Mouse (Mus musculus) testis, adult 2 months (tissue): Measurements from ENCODE around the gene Nup133.

Experiments used
- CTCF ChIP-seq: fragments of 200-500 bp; IDR thresholded peaks from 2 replicates; pipeline ENCODE4 v1.5.1; 2012; ENCODE audit warnings: low read depth, mild to moderate bottlenecking, inconsistent platforms, low read length, moderate library complexity; ENCODE audit not compliant: control insufficient read depth, insufficient read depth, insufficient replicate concordance
- POLR2A ChIP-seq: fragments of 200-500 bp; IDR thresholded peaks from 2 replicates; pipeline ENCODE4 v1.6.1; 2012; ENCODE audit warnings: low read depth, mild to moderate bottlenecking, inconsistent platforms, low read length, moderate library complexity; ENCODE audit not compliant: control insufficient read depth

GRCm38 (mm10) chr8:123988605-123989038, 39.6 kb upstream of the Nup133 start:
- TF ChIP-seq CTCF, result no peak
- TF ChIP-seq POLR2A, result no peak
